Mouse (Mus musculus) adrenal gland, adult 2 months (tissue): ENCODE data around the gene Gm10401. TPM values are rescaled to one million over a fixed set of nuclear protein-coding genes. Genes with fewer than 3 reads are reported as not detected.

Experiments used
- DNase-seq: peaks from one replicate; pipeline ENCODE4 v3.0.0; 2021
- polyA plus RNA-seq: library from polyadenylated mRNA; depleted of rRNA; stranded (reverse); fragments of >200 nt; gene quantifications from 2 replicates; pipeline ENCODE4 v1.2.3, GENCODE M21; 2012; rRNA removed
- total RNA-seq, 2 experiments: library from RNA; stranded (reverse); gene quantifications; 2 replicates each; pipeline ENCODE4 v1.2.3; 2021

Gm10401 gene
- total and polyA plus RNA-seq, 3 experiments: not detected

GRCm38 (mm10) chr5:115070457-115070856 lies 27.6 kb downstream of the Gm10401 start:
- no peak for DNase-seq

- DNase-seq: peak; percentile 17
Observed at GRCm38 (mm10) chr5:115069611-115070010, 28.5 kb downstream of the Gm10401 start.

GRCm38 (mm10) chr5:115068671-115069421 lies 29.2 kb downstream of the Gm10401 start:
- peak; percentile 15 for DNase-seq

GRCm38 (mm10) chr5:115066245-115066644 lies 31.9 kb downstream of the Gm10401 start:
- no peak for DNase-seq

- DNase-seq: peak; percentile 59
Observed at GRCm38 (mm10) chr5:115063391-115063790, 34.7 kb downstream of the Gm10401 start.

- peak; percentile 63 for DNase-seq
Observed at GRCm38 (mm10) chr5:115062566-115062965, 35.5 kb downstream of the Gm10401 start.

GRCm38 (mm10) chr5:115060977-115061376 lies 37.1 kb downstream of the Gm10401 start:
- DNase-seq: no peak

GRCm38 (mm10) chr5:115060067-115060695 lies 37.9 kb downstream of the Gm10401 start:
- no peak for DNase-seq

- DNase-seq: no peak
Observed at GRCm38 (mm10) chr5:115058584-115059297, 39.4 kb downstream of the Gm10401 start.

GRCm38 (mm10) chr5:115057153-115057552 lies 40.9 kb downstream of the Gm10401 start:
- DNase-seq: no peak

GRCm38 (mm10) chr5:115055418-115055817 lies 42.7 kb downstream of the Gm10401 start:
- no peak for DNase-seq

GRCm38 (mm10) chr5:115053791-115054396 lies 44.2 kb downstream of the Gm10401 start:
- no peak for DNase-seq

GRCm38 (mm10) chr5:115052546-115052945 lies 45.5 kb downstream of the Gm10401 start:
- no peak for DNase-seq

- DNase-seq: no peak
Observed at GRCm38 (mm10) chr5:115050776-115051175, 47.3 kb downstream of the Gm10401 start.

- no peak for DNase-seq
Observed at GRCm38 (mm10) chr5:115049692-115050091, 48.4 kb downstream of the Gm10401 start.

Other genes with a start within 250 kb of the Gm10401 start
- not detected for gene 4930519G04Rik, start 244.6 kb downstream of the Gm10401 start, total RNA-seq
- not detected in 2 replicates for gene 4930519G04Rik, start 244.6 kb downstream of the Gm10401 start, polyA plus RNA-seq
- gene Gm9936, start 239.6 kb downstream of the Gm10401 start, total RNA-seq: not detected
- not detected in 2 replicates for gene Gm9936, start 239.6 kb downstream of the Gm10401 start, polyA plus RNA-seq
- gene Oasl2, start 201.4 kb downstream of the Gm10401 start, total RNA-seq: 10 to 100 TPM; 11.6 to 12.2 TPM
- gene Oasl2, start 201.4 kb downstream of the Gm10401 start, polyA plus RNA-seq: 7.6 and 7.7 TPM in 2 replicates
- 1 to 10 TPM in 1 of 2 experiments, under 1 TPM in 1; 0.98 to 1.3 TPM for gene Oasl1, start 175.1 kb downstream of the Gm10401 start, total RNA-seq
- 5.0 and 7.4 TPM in 2 replicates for gene Oasl1, start 175.1 kb downstream of the Gm10401 start, polyA plus RNA-seq
- 10 to 100 TPM; 36.2 to 55.3 TPM for gene 2210016L21Rik, start 156.1 kb downstream of the Gm10401 start, total RNA-seq
- gene 2210016L21Rik, start 156.1 kb downstream of the Gm10401 start, polyA plus RNA-seq: 24.5 and 28.1 TPM in 2 replicates
- gene Hnf1a, start 127.2 kb downstream of the Gm10401 start, total RNA-seq: under 1 TPM in 1 of 2 experiments, not detected in 1; 0.09 TPM
- 0.03 TPM in 1 of 2 replicates, not detected in the other for gene Hnf1a, start 127.2 kb downstream of the Gm10401 start, polyA plus RNA-seq
- 10 to 100 TPM; 42.3 to 49.4 TPM for gene Sppl3, start 87.2 kb downstream of the Gm10401 start, total RNA-seq
- 66.2 and 68.2 TPM in 2 replicates for gene Sppl3, start 87.2 kb downstream of the Gm10401 start, polyA plus RNA-seq
- gene Acads, start 21.1 kb upstream of the Gm10401 start, total RNA-seq: 100 to 1,000 TPM; 181 to 208 TPM
- gene Acads, start 21.1 kb upstream of the Gm10401 start, polyA plus RNA-seq: 279 and 310 TPM in 2 replicates
- gene Unc119b, start 36.7 kb upstream of the Gm10401 start, total RNA-seq: 10 to 100 TPM; 32.0 to 44.8 TPM
- 37.5 and 39.2 TPM in 2 replicates for gene Unc119b, start 36.7 kb upstream of the Gm10401 start, polyA plus RNA-seq
- 100 to 1,000 TPM; 165 to 185 TPM for gene Mlec, start 59.9 kb upstream of the Gm10401 start, total RNA-seq
- 74.7 and 96.9 TPM in 2 replicates for gene Mlec, start 59.9 kb upstream of the Gm10401 start, polyA plus RNA-seq
- gene Cabp1, start 96.1 kb upstream of the Gm10401 start, total RNA-seq: 10 to 100 TPM; 37.7 to 57.1 TPM
- 45.7 and 61.7 TPM in 2 replicates for gene Cabp1, start 96.1 kb upstream of the Gm10401 start, polyA plus RNA-seq
- gene Pop5, start 137.5 kb upstream of the Gm10401 start, total RNA-seq: 10 to 100 TPM; 53.1 to 84.0 TPM
- 194 and 250 TPM in 2 replicates for gene Pop5, start 137.5 kb upstream of the Gm10401 start, polyA plus RNA-seq
- gene Rnf10, start 174.6 kb upstream of the Gm10401 start, total RNA-seq: 100 to 1,000 TPM; 225 to 258 TPM
- 212 and 287 TPM in 2 replicates for gene Rnf10, start 174.6 kb upstream of the Gm10401 start, polyA plus RNA-seq
- 10 to 100 TPM; 52.5 to 68.0 TPM for gene Coq5, start 181.4 kb upstream of the Gm10401 start, total RNA-seq
- 14.6 and 15.7 TPM in 2 replicates for gene Coq5, start 181.4 kb upstream of the Gm10401 start, polyA plus RNA-seq
- 100 to 1,000 TPM; 220 to 347 TPM for gene Dynll1, start 202.7 kb upstream of the Gm10401 start, total RNA-seq
- 38.0 and 45.1 TPM in 2 replicates for gene Dynll1, start 202.7 kb upstream of the Gm10401 start, polyA plus RNA-seq
- gene Srsf9, start 228.9 kb upstream of the Gm10401 start, total RNA-seq: 10 to 100 TPM; 45.8 to 70.1 TPM
- 29.1 and 40.4 TPM in 2 replicates for gene Srsf9, start 228.9 kb upstream of the Gm10401 start, polyA plus RNA-seq
- 10 to 100 TPM; 21.1 to 24.0 TPM for gene Gatc, start 242.9 kb upstream of the Gm10401 start, total RNA-seq
- gene Gatc, start 242.9 kb upstream of the Gm10401 start, polyA plus RNA-seq: 12.2 and 15.4 TPM in 2 replicates
- gene Triap1, start 242.9 kb upstream of the Gm10401 start, total RNA-seq: 10 to 100 TPM; 35.1 to 40.0 TPM
- 7.9 and 8.6 TPM in 2 replicates for gene Triap1, start 242.9 kb upstream of the Gm10401 start, polyA plus RNA-seq